Mouse (Mus musculus): ENCODE data around the gene Rxfp3. TPM values are rescaled to one million over a fixed set of nuclear protein-coding genes. Genes with fewer than 3 reads are reported as not detected.

Gene Rxfp3
- polyA plus RNA-seq, 1 experiment from 2014 or later = not detected

GRCm38 (mm10) chr15:11065528-11066171 is 27.9 kb upstream of the Rxfp3 start:
- H3K27me3 ChIP-seq (ENCODE audit: control insufficient read depth, insufficient read depth, low read depth, low read length) = no peaks in the 10 kb centered on the region
- H3K4me2 ChIP-seq (ENCODE audit: low read depth, low read length) = peak overlapping the region; percentile 46
- no peak overlapping the region for H3K9ac ChIP-seq (ENCODE audit: low read depth, low read length)
- ATAC-seq (ENCODE audit: low read depth) = no peak
- H3K4me3 ChIP-seq (ENCODE audit: low read depth, low read length) = peak overlapping the region; percentile 39
- no peaks in the 10 kb centered on the region for H3K4me1 ChIP-seq (ENCODE audit: control insufficient read depth, low read depth, low read length)
- 21% methylated on average over 9 of the region's 9 CpGs for WGBS (ENCODE audit: insufficient replicate concordance)
- no peaks in the 10 kb centered on the region for H3K36me3 ChIP-seq (ENCODE audit: control insufficient read depth, insufficient read depth)
- no peaks in the 10 kb centered on the region for H3K9me3 ChIP-seq (replicated peaks; ENCODE audit: control insufficient read depth, low read length)
- no peak overlapping the region for H3K27ac ChIP-seq (ENCODE audit: low read length)

GRCm38 (mm10) chr15:11064558-11065411 is 27.0 kb upstream of the Rxfp3 start, which contains the start of gene Adamts12:
TSS of gene Adamts12 (plus strand) at chr15:11064790.
- H3K27me3 ChIP-seq (ENCODE audit: control insufficient read depth, insufficient read depth, low read depth, low read length) = no peaks in the 10 kb centered on the region
- peak within 1 kb of the TSS; percentile 34; the same call in 1 of the 2 replicates for H3K27ac ChIP-seq (ENCODE audit: low read length)
- H3K4me3 ChIP-seq (ENCODE audit: low read depth, low read length) = peak within 1 kb of the TSS; percentile 39
- no peaks in the 10 kb centered on the region for H3K36me3 ChIP-seq (ENCODE audit: control insufficient read depth, insufficient read depth)
- no peaks in the 10 kb centered on the region for H3K4me1 ChIP-seq (ENCODE audit: control insufficient read depth, low read depth, low read length)
- 6% methylated on average over 25 of the region's 25 CpGs for WGBS (ENCODE audit: insufficient replicate concordance)
- H3K9me3 ChIP-seq (replicated peaks; ENCODE audit: control insufficient read depth, low read length) = no peaks in the 10 kb centered on the region
- H3K4me2 ChIP-seq (ENCODE audit: low read depth, low read length) = peak within 1 kb of the TSS; percentile 46
- peak; percentile 64 for ATAC-seq (ENCODE audit: low read depth)
- peak within 1 kb of the TSS; percentile 33; the same call in 1 of the 2 replicates for H3K9ac ChIP-seq (ENCODE audit: low read depth, low read length)

- Histone ChIP-seq H3K36me3 (ENCODE audit: control insufficient read depth, insufficient read depth) (no peaks in the 10 kb centered on the region), H3K9ac (ENCODE audit: low read depth, low read length) (no peak overlapping the region), H3K9me3 (replicated peaks; ENCODE audit: control insufficient read depth, low read length) (no peaks in the 10 kb centered on the region), H3K27ac (ENCODE audit: low read length) (no peak overlapping the region), H3K4me2 (ENCODE audit: low read depth, low read length) (peak overlapping the region; percentile 46; the same call in 1 of the 2 replicates), H3K4me3 (ENCODE audit: low read depth, low read length) (no peak overlapping the region), H3K27me3 (ENCODE audit: control insufficient read depth, insufficient read depth, low read depth, low read length) (no peaks in the 10 kb centered on the region), H3K4me1 (ENCODE audit: control insufficient read depth, low read depth, low read length) (no peaks in the 10 kb centered on the region)
- 11% methylated on average over 2 of the region's 2 CpGs for WGBS (ENCODE audit: insufficient replicate concordance)
- ATAC-seq (ENCODE audit: low read depth) = 0 out of 2 replicates have a peak, but pooled peaks have one; percentile 19
Observed at GRCm38 (mm10) chr15:11064160-11064557, 26.4 kb upstream of the Rxfp3 start.

GRCm38 (mm10) chr15:11062903-11063302 is 25.1 kb upstream of the Rxfp3 start:
- H3K36me3 ChIP-seq (ENCODE audit: control insufficient read depth, insufficient read depth) = no peaks in the 10 kb centered on the region
- H3K9me3 ChIP-seq (replicated peaks; ENCODE audit: control insufficient read depth, low read length) = no peaks in the 10 kb centered on the region
- no peaks in the 10 kb centered on the region for H3K4me1 ChIP-seq (ENCODE audit: control insufficient read depth, low read depth, low read length)
- no peaks in the 10 kb centered on the region for H3K27me3 ChIP-seq (ENCODE audit: control insufficient read depth, insufficient read depth, low read depth, low read length)
- H3K4me2 ChIP-seq (ENCODE audit: low read depth, low read length) = no peak overlapping the region
- no peak overlapping the region for H3K27ac ChIP-seq (ENCODE audit: low read length)
- ATAC-seq (ENCODE audit: low read depth) = no peak
- no peak overlapping the region for H3K9ac ChIP-seq (ENCODE audit: low read depth, low read length)
- WGBS (ENCODE audit: insufficient replicate concordance) = 48% methylated on average over 1 of the region's 1 CpGs
- H3K4me3 ChIP-seq (ENCODE audit: low read depth, low read length) = no peak overlapping the region

- no peaks in the 10 kb centered on the region for H3K36me3 ChIP-seq (ENCODE audit: control insufficient read depth, insufficient read depth)
- no peak for ATAC-seq (ENCODE audit: low read depth)
Observed at GRCm38 (mm10) chr15:11054440-11055080, 16.8 kb upstream of the Rxfp3 start.

GRCm38 (mm10) chr15:11053678-11054439 is 16.1 kb upstream of the Rxfp3 start:
- no peak for ATAC-seq (ENCODE audit: low read depth)
- WGBS (ENCODE audit: insufficient replicate concordance) = 57% methylated on average over 10 of the region's 10 CpGs
- H3K9ac ChIP-seq (ENCODE audit: low read depth, low read length) = no peak overlapping the region
- no peak overlapping the region for H3K27ac ChIP-seq (ENCODE audit: low read length)
- no peak overlapping the region for H3K4me2 ChIP-seq (ENCODE audit: low read depth, low read length)
- H3K36me3 ChIP-seq (ENCODE audit: control insufficient read depth, insufficient read depth) = no peaks in the 10 kb centered on the region
- H3K4me3 ChIP-seq (ENCODE audit: low read depth, low read length) = no peak overlapping the region
- H3K9me3 ChIP-seq (replicated peaks; ENCODE audit: control insufficient read depth, low read length) = no peaks in the 10 kb centered on the region
- no peaks in the 10 kb centered on the region for H3K4me1 ChIP-seq (ENCODE audit: control insufficient read depth, low read depth, low read length)
- no peaks in the 10 kb centered on the region for H3K27me3 ChIP-seq (ENCODE audit: control insufficient read depth, insufficient read depth, low read depth, low read length)

More at GRCm38 (mm10) chr15:11054440-11055080, 16.8 kb upstream of the Rxfp3 start:
- no peaks in the 10 kb centered on the region for H3K4me1 ChIP-seq (ENCODE audit: control insufficient read depth, low read depth, low read length)
- no peaks in the 10 kb centered on the region for H3K27me3 ChIP-seq (ENCODE audit: control insufficient read depth, insufficient read depth, low read depth, low read length)
- no peaks in the 10 kb centered on the region for H3K9me3 ChIP-seq (replicated peaks; ENCODE audit: control insufficient read depth, low read length)
- no peak overlapping the region for H3K9ac ChIP-seq (ENCODE audit: low read depth, low read length)
- 53% methylated on average over 7 of the region's 7 CpGs for WGBS (ENCODE audit: insufficient replicate concordance)
- H3K4me2 ChIP-seq (ENCODE audit: low read depth, low read length) = no peak overlapping the region
- H3K4me3 ChIP-seq (ENCODE audit: low read depth, low read length) = no peak overlapping the region
- H3K27ac ChIP-seq (ENCODE audit: low read length) = no peak overlapping the region

- no peaks in the 10 kb centered on the region for H3K36me3 ChIP-seq (ENCODE audit: control insufficient read depth, insufficient read depth)
- H3K4me3 ChIP-seq (ENCODE audit: low read depth, low read length) = no peak overlapping the region
- WGBS (ENCODE audit: insufficient replicate concordance) = 41% methylated on average over 5 of the region's 5 CpGs
- no peaks in the 10 kb centered on the region for H3K4me1 ChIP-seq (ENCODE audit: control insufficient read depth, low read depth, low read length)
- H3K27ac ChIP-seq (ENCODE audit: low read length) = no peak overlapping the region
- no peak for ATAC-seq (ENCODE audit: low read depth)
- H3K9me3 ChIP-seq (replicated peaks; ENCODE audit: control insufficient read depth, low read length) = no peaks in the 10 kb centered on the region
- H3K4me2 ChIP-seq (ENCODE audit: low read depth, low read length) = no peak overlapping the region
- H3K27me3 ChIP-seq (ENCODE audit: control insufficient read depth, insufficient read depth, low read depth, low read length) = peaks cover under 1% of the 10 kb centered on the region
- H3K9ac ChIP-seq (ENCODE audit: low read depth, low read length) = no peak overlapping the region
Observed at GRCm38 (mm10) chr15:11042828-11043227, 5.0 kb upstream of the Rxfp3 start.

- Histone ChIP-seq H3K27me3 (ENCODE audit: control insufficient read depth, insufficient read depth, low read depth, low read length) (peaks cover 16% of the 10 kb centered on the region), H3K27ac (ENCODE audit: low read length) (no peak overlapping the region), H3K4me3 (ENCODE audit: low read depth, low read length) (no peak overlapping the region), H3K9me3 (replicated peaks; ENCODE audit: control insufficient read depth, low read length) (no peaks in the 10 kb centered on the region), H3K4me1 (ENCODE audit: control insufficient read depth, low read depth, low read length) (no peaks in the 10 kb centered on the region), H3K36me3 (ENCODE audit: control insufficient read depth, insufficient read depth) (no peaks in the 10 kb centered on the region), H3K4me2 (ENCODE audit: low read depth, low read length) (no peak overlapping the region), H3K9ac (ENCODE audit: low read depth, low read length) (no peak overlapping the region)
- 58% methylated on average over 2 of the region's 2 CpGs for WGBS (ENCODE audit: insufficient replicate concordance)
- ATAC-seq (ENCODE audit: low read depth) = no peak
Observed at GRCm38 (mm10) chr15:11041229-11041628, 3.4 kb upstream of the Rxfp3 start.
